Mouse (Mus musculus): ENCODE results near the gene Mapk9.

- TF ChIP-seq MAFK (IDR thresholded peaks at IDR 0.05; ENCODE audit: insufficient read depth, low read depth, low read length) (no peak), HCFC1 (IDR thresholded peaks at IDR 0.05; ENCODE audit: borderline replicate concordance, insufficient read depth, low read length) (no peak), ZNF384 (IDR thresholded peaks at IDR 0.05; ENCODE audit: low read depth, low read length) (no peak), CHD2 (IDR thresholded peaks at IDR 0.05; ENCODE audit: low read depth, low read length) (no peak)
These were observed 13.6 kb upstream of the Mapk9 start for GRCm38 (mm10) chr11:49832962-49833361.
